Mouse (Mus musculus) heart, embryonic 13.5 days (tissue): ENCODE measurements around the gene Lrsam1. TPM values are rescaled to one million over a fixed set of nuclear protein-coding genes. Genes with fewer than 3 reads are reported as not detected.
A peak's percentile ranks its signal among the peaks of the same experiment; 100 is the strongest.

Experiments
- ATAC-seq: fragments of 200-750 bp; cut with Nextera tagmentation; 2 replicates; pipeline ENCODE4 v1.8.0; 2017; ENCODE audit warnings: moderate TSS enrichment; ENCODE audit not compliant: insufficient number of reproducible peaks, low FRiP score, low TSS enrichment; ENCODE audit errors: extremely low read depth
- H3K27ac ChIP-seq: fragments of 300-500 bp; sonication (generic); replicated peaks from 2 replicates; pipeline ENCODE4 v1.5.1; 2015; ENCODE audit warnings: moderate library complexity, mild to moderate bottlenecking, inconsistent platforms
- H3K27me3 ChIP-seq: fragments of 300-500 bp; sonication (generic); replicated peaks from 2 replicates; pipeline ENCODE4 v1.6.1; 2015; ENCODE audit warnings: mild to moderate bottlenecking, inconsistent platforms
- H3K36me3 ChIP-seq: fragments of 300-500 bp; sonication (generic); 2 replicates; pipeline ENCODE4 v1.6.1; 2015; ENCODE audit warnings: mild to moderate bottlenecking, inconsistent platforms
- H3K4me1 ChIP-seq: fragments of 300-500 bp; sonication (generic); 2 replicates; pipeline ENCODE4 v1.6.1; 2015; ENCODE audit warnings: inconsistent platforms
- H3K4me2 ChIP-seq: fragments of 300-500 bp; sonication (generic); 2 replicates; pipeline ENCODE4 v1.6.1; 2015; ENCODE audit warnings: inconsistent platforms, mild to moderate bottlenecking, moderate library complexity
- H3K4me3 ChIP-seq: fragments of 300-500 bp; sonication (generic); 2 replicates; pipeline ENCODE4 v1.5.1; 2015; ENCODE audit warnings: moderate library complexity, mild to moderate bottlenecking, inconsistent platforms
- H3K9ac ChIP-seq: fragments of 300-500 bp; sonication (generic); 2 replicates; pipeline ENCODE4 v1.6.1; 2015; ENCODE audit warnings: inconsistent platforms, mild to moderate bottlenecking, moderate library complexity
- H3K9me3 ChIP-seq: fragments of 300-500 bp; sonication (generic); 2 replicates; pipeline ENCODE4 v1.6.1; 2016; ENCODE audit warnings: inconsistent platforms
- WGBS: fragments of 180-500 bp; shearing (Covaris S2); methylation state at CpG from one replicate; pipeline ENCODE4 v1.1.7; 2015; ENCODE audit warnings: mixed read lengths; 5-methylcytosine and 5-hydroxymethylcytosine counted together
- polyA plus RNA-seq: library from polyadenylated mRNA; unstranded; fragments of >200 nt; fragmentation: Nextera tagmentation; extraction: Ambion mirVana; gene quantifications from 2 replicates; pipeline ENCODE4 v1.2.1, GENCODE M21; 2015

Lrsam1 gene
- polyA plus RNA-seq, 1 experiment from 2014 or later: 9.6 TPM

- Histone ChIP-seq H3K9me3 (no peaks in the 10 kb centered on the region), H3K4me1 (peaks cover 70% of the 10 kb centered on the region), H3K27ac (peak overlapping the region; percentile 96), H3K4me2 (peak overlapping the region; percentile 93), H3K9ac (peak overlapping the region; percentile 85), H3K27me3 (no peaks in the 10 kb centered on the region), H3K36me3 (peaks cover 30% of the 10 kb centered on the region), H3K4me3 (peak overlapping the region; percentile 63)
- peak; percentile 77 for ATAC-seq
- WGBS: under 1% methylated on average over 55 of the region's 55 CpGs
These were observed 5.5 kb upstream of the Lrsam1 start for GRCm38 (mm10) chr2:32966689-32967631.

- peak overlapping the region; percentile 85 for H3K9ac ChIP-seq
- peaks cover 30% of the 10 kb centered on the region for H3K36me3 ChIP-seq
- no peaks in the 10 kb centered on the region for H3K9me3 ChIP-seq
- peaks cover 70% of the 10 kb centered on the region for H3K4me1 ChIP-seq
- H3K27ac ChIP-seq: peak overlapping the region; percentile 96
- H3K4me3 ChIP-seq: peak overlapping the region; percentile 63
- H3K4me2 ChIP-seq: peak overlapping the region; percentile 93
- 8% methylated on average over 13 of the region's 13 CpGs for WGBS
- ATAC-seq: no peak
- H3K27me3 ChIP-seq: no peaks in the 10 kb centered on the region
These were observed 4.8 kb upstream of the Lrsam1 start for GRCm38 (mm10) chr2:32966184-32966688.

- H3K9ac ChIP-seq: peak overlapping the region; percentile 85
- 16% methylated on average over 7 of the region's 7 CpGs for WGBS
- peak overlapping the region; percentile 63 for H3K4me3 ChIP-seq
- ATAC-seq: no peak
- H3K4me1 ChIP-seq: peaks cover 75% of the 10 kb centered on the region
- peak overlapping the region; percentile 96 for H3K27ac ChIP-seq
- peak overlapping the region; percentile 93 for H3K4me2 ChIP-seq
- H3K9me3 ChIP-seq: no peaks in the 10 kb centered on the region
- no peaks in the 10 kb centered on the region for H3K27me3 ChIP-seq
- peaks cover 30% of the 10 kb centered on the region for H3K36me3 ChIP-seq
These were observed 4.2 kb upstream of the Lrsam1 start for GRCm38 (mm10) chr2:32965511-32966183.

GRCm38 (mm10) chr2:32964659-32965457 is 3.4 kb upstream of the Lrsam1 start:
- ATAC-seq: no peak
- no peak overlapping the region; the same call in none of the 2 replicates for H3K27ac ChIP-seq
- H3K4me1 ChIP-seq: peaks cover 72% of the 10 kb centered on the region
- H3K4me3 ChIP-seq: no peak overlapping the region
- H3K9ac ChIP-seq: 0 out of 2 replicates have a peak overlapping the region, but pooled peaks have one; percentile 47
- H3K36me3 ChIP-seq: peaks cover 30% of the 10 kb centered on the region
- no peak overlapping the region for H3K4me2 ChIP-seq
- 34% methylated on average over 10 of the region's 10 CpGs for whole genome bisulfite sequencing
- no peaks in the 10 kb centered on the region for H3K9me3 ChIP-seq
- no peaks in the 10 kb centered on the region for H3K27me3 ChIP-seq

GRCm38 (mm10) chr2:32963981-32964380 is 2.6 kb upstream of the Lrsam1 start:
- peaks cover 64% of the 10 kb centered on the region for H3K4me1 ChIP-seq
- no peaks in the 10 kb centered on the region for H3K9me3 ChIP-seq
- H3K36me3 ChIP-seq: peaks cover 34% of the 10 kb centered on the region
- H3K27me3 ChIP-seq: no peaks in the 10 kb centered on the region
- H3K27ac ChIP-seq: no peak overlapping the region
- H3K9ac ChIP-seq: peak overlapping the region; percentile 98; the same call in 1 of the 2 replicates
- no peak for ATAC-seq
- peak overlapping the region; percentile 87 for H3K4me2 ChIP-seq
- 73% methylated on average over 1 of the region's 1 CpGs for WGBS
- peak overlapping the region; percentile 87; the same call in 1 of the 2 replicates for H3K4me3 ChIP-seq

- Histone ChIP-seq H3K9me3 (no peaks in the 10 kb centered on the region), H3K36me3 (peaks cover 36% of the 10 kb centered on the region), H3K4me3 (peak overlapping the region; percentile 87), H3K4me2 (peak overlapping the region; percentile 87), H3K27me3 (no peaks in the 10 kb centered on the region), H3K4me1 (peaks cover 59% of the 10 kb centered on the region), H3K27ac (0 out of 2 replicates have a peak overlapping the region, but pooled peaks have one; percentile 89), H3K9ac (peak overlapping the region; percentile 98)
- no peak for ATAC-seq
- 59% methylated on average over 4 of the region's 4 CpGs for WGBS
These were observed 2.1 kb upstream of the Lrsam1 start for GRCm38 (mm10) chr2:32963544-32963943.

- peaks cover 52% of the 10 kb centered on the region for H3K4me1 ChIP-seq
These were observed 1.4 kb upstream of the Lrsam1 start for GRCm38 (mm10) chr2:32962875-32963220.

GRCm38 (mm10) chr2:32962062-32962874 is 854 bp upstream of the Lrsam1 start:
- H3K4me1 ChIP-seq: peaks cover 48% of the 10 kb centered on the region
- WGBS: 1% methylated on average over 33 of the region's 33 CpGs

More at GRCm38 (mm10) chr2:32962875-32963220, 1.4 kb upstream of the Lrsam1 start:
- H3K27ac ChIP-seq: peak overlapping the region; percentile 89
- H3K36me3 ChIP-seq: peaks cover 40% of the 10 kb centered on the region
- ATAC-seq: no peak
- H3K9ac ChIP-seq: peak overlapping the region; percentile 98
- H3K4me3 ChIP-seq: peak overlapping the region; percentile 87
- 6% methylated on average over 9 of the region's 9 CpGs for WGBS
- peak overlapping the region; percentile 87 for H3K4me2 ChIP-seq
- H3K9me3 ChIP-seq: no peaks in the 10 kb centered on the region
- no peaks in the 10 kb centered on the region for H3K27me3 ChIP-seq

GRCm38 (mm10) chr2:32960273-32960672 is 1.1 kb downstream of the Lrsam1 start:
- Histone ChIP-seq H3K27me3 (no peaks in the 10 kb centered on the region), H3K4me1 (peaks cover 37% of the 10 kb centered on the region), H3K9ac (peak overlapping the region; percentile 98), H3K4me2 (peak overlapping the region; percentile 87), H3K27ac (no peak overlapping the region), H3K4me3 (peak overlapping the region; percentile 87; the same call in 1 of the 2 replicates), H3K9me3 (no peaks in the 10 kb centered on the region), H3K36me3 (peaks cover 64% of the 10 kb centered on the region)
- 81% methylated on average over 4 of the region's 4 CpGs for WGBS
- ATAC-seq: no peak

More at GRCm38 (mm10) chr2:32962062-32962874, 854 bp upstream of the Lrsam1 start:
- H3K9ac ChIP-seq: peak overlapping the region; percentile 98
- H3K4me2 ChIP-seq: peak overlapping the region; percentile 87
- peak overlapping the region; percentile 89 for H3K27ac ChIP-seq
- no peaks in the 10 kb centered on the region for H3K9me3 ChIP-seq
- peak overlapping the region; percentile 87 for H3K4me3 ChIP-seq
- peaks cover 44% of the 10 kb centered on the region for H3K36me3 ChIP-seq
- no peaks in the 10 kb centered on the region for H3K27me3 ChIP-seq
- no peak for ATAC-seq

- Histone ChIP-seq H3K4me2 (no peak overlapping the region), H3K27me3 (no peaks in the 10 kb centered on the region), H3K9ac (no peak overlapping the region), H3K4me3 (no peak overlapping the region), H3K27ac (no peak overlapping the region), H3K36me3 (peaks cover 61% of the 10 kb centered on the region), H3K9me3 (peaks cover 3% of the 10 kb centered on the region; the same call in 1 of the 2 replicates), H3K4me1 (peaks cover 10% of the 10 kb centered on the region)
- 53% methylated on average over 8 of the region's 8 CpGs for WGBS
- ATAC-seq: no peak
These were observed 4.1 kb downstream of the Lrsam1 start for GRCm38 (mm10) chr2:32957344-32957743.
